Comparison of ENCODE assay signal across 7 mouse cellular contexts in genomic region chr14:54427696-54428095, GRCm38 (mm10). TPM values are rescaled to one million over a fixed set of nuclear protein-coding genes. Genes with fewer than 3 reads are reported as not detected.
A peak's percentile ranks its signal among the peaks of the same experiment; 100 is the strongest.
DNase-seq lines count a peak whose midpoint lies in the region; ATAC-seq and TF ChIP-seq lines count a peak whose summit lies in the region.

No protein-coding gene starts in this region.

- peaks cover 16% of the 10 kb centered on the region; the same call in 1 of the 2 replicates for H3K4me1 ChIP-seq in lung, postnatal 0 days (ENCODE audit: insufficient read depth, low read depth, low read length)
- H3K4me1 ChIP-seq in forebrain, embryonic 14.5 days (ENCODE audit: control insufficient read depth, insufficient read depth, low read length): peaks cover 22% of the 10 kb centered on the region
- H3K4me1 ChIP-seq in limb, embryonic 15.5 days: peaks cover 31% of the 10 kb centered on the region
- H3K4me1 ChIP-seq in stomach, embryonic 16.5 days (ENCODE audit: control insufficient read depth, insufficient read depth, low read length): peaks cover 38% of the 10 kb centered on the region

- H3K27ac ChIP-seq in lung, postnatal 0 days (ENCODE audit: low read length): no peak overlapping the region
- H3K27ac ChIP-seq in forebrain, embryonic 14.5 days (ENCODE audit: low read depth, low read length): no peak overlapping the region
- no peak overlapping the region for H3K27ac ChIP-seq in limb, embryonic 15.5 days
- H3K27ac ChIP-seq in stomach, embryonic 16.5 days (ENCODE audit: low read length): no peak overlapping the region
- no peak overlapping the region for H3K27ac ChIP-seq in layer of hippocampus, adult 2 months

- H3K9me3 ChIP-seq in lung, postnatal 0 days (ENCODE audit: low read length): no peaks in the 10 kb centered on the region
- no peaks in the 10 kb centered on the region for H3K9me3 ChIP-seq in forebrain, embryonic 14.5 days (replicated peaks; ENCODE audit: control insufficient read depth, low read length)
- no peaks in the 10 kb centered on the region for H3K9me3 ChIP-seq in limb, embryonic 15.5 days
- H3K9me3 ChIP-seq in stomach, embryonic 16.5 days (replicated peaks; ENCODE audit: control insufficient read depth, low read length): no peaks in the 10 kb centered on the region

- TF ChIP-seq CTCF in lung, postnatal 0 days (IDR thresholded peaks at IDR 0.05): no peak
- TF ChIP-seq CTCF in layer of hippocampus, adult 2 months (conservative IDR thresholded peaks at IDR 0.05): no peak

- no peak for DNase-seq in lung, postnatal 0 days (ENCODE audit: low spot score)
- DNase-seq in lung, postnatal 14 days: no peak
- no peak for DNase-seq in forebrain, embryonic 14.5 days (ENCODE audit: low spot score)
- DNase-seq in layer of hippocampus, adult 2 months (ENCODE audit: low spot score in 2 of 2): no peak
- DNase-seq in right cerebral cortex, postnatal 4 days: no peak

- 85% methylated on average over 7 of the region's 7 CpGs for WGBS in lung, postnatal 0 days
- 90% methylated on average over 7 of the region's 7 CpGs for WGBS in forebrain, embryonic 14.5 days
- 85% methylated on average over 7 of the region's 7 CpGs for WGBS in limb, embryonic 15.5 days
- WGBS in stomach, embryonic 16.5 days: 93% methylated on average over 7 of the region's 7 CpGs

- peak overlapping the region; percentile 87; the same call in 1 of the 2 replicates for H3K4me2 ChIP-seq in lung, postnatal 0 days (replicated peaks; ENCODE audit: low read depth, low read length)
- H3K4me2 ChIP-seq in forebrain, embryonic 14.5 days (ENCODE audit: low read length): peak overlapping the region; percentile 64
- peak overlapping the region; percentile 54 for H3K4me2 ChIP-seq in limb, embryonic 15.5 days
- peak overlapping the region; percentile 75 for H3K4me2 ChIP-seq in stomach, embryonic 16.5 days (ENCODE audit: low read depth, low read length)

- H3K9ac ChIP-seq in lung, postnatal 0 days (replicated peaks; ENCODE audit: low read depth): no peak overlapping the region
- peak overlapping the region; percentile 65 for H3K9ac ChIP-seq in forebrain, embryonic 14.5 days (ENCODE audit: low read length)
- no peak overlapping the region for H3K9ac ChIP-seq in limb, embryonic 15.5 days
- no peak overlapping the region; the same call in 1 of the 2 replicates for H3K9ac ChIP-seq in stomach, embryonic 16.5 days (ENCODE audit: low read length)

- H3K4me3 ChIP-seq in lung, postnatal 0 days (ENCODE audit: low read depth, low read length): no peak overlapping the region
- H3K4me3 ChIP-seq in forebrain, embryonic 14.5 days (ENCODE audit: low read depth, low read length): peak overlapping the region; percentile 86
- peak overlapping the region; percentile 95 for H3K4me3 ChIP-seq in limb, embryonic 15.5 days
- H3K4me3 ChIP-seq in stomach, embryonic 16.5 days (replicated peaks; ENCODE audit: low read length): peak overlapping the region; percentile 75
- no peak overlapping the region; the same call in 1 of the 2 replicates for H3K4me3 ChIP-seq in layer of hippocampus, adult 2 months

- no peaks in the 10 kb centered on the region for H3K27me3 ChIP-seq in lung, postnatal 0 days (replicated peaks; ENCODE audit: insufficient read depth, low read length)
- no peaks in the 10 kb centered on the region for H3K27me3 ChIP-seq in forebrain, embryonic 14.5 days (replicated peaks; ENCODE audit: control insufficient read depth, insufficient read depth, low read length)
- H3K27me3 ChIP-seq in limb, embryonic 15.5 days: no peaks in the 10 kb centered on the region
- H3K27me3 ChIP-seq in stomach, embryonic 16.5 days (ENCODE audit: control insufficient read depth, insufficient read depth, low read length): no peaks in the 10 kb centered on the region

- TF ChIP-seq EP300 in lung, postnatal 0 days (IDR thresholded peaks at IDR 0.05): no peak

- ATAC-seq in lung, postnatal 0 days: no peak
- ATAC-seq in forebrain, embryonic 14.5 days: no peak
- ATAC-seq in limb, embryonic 15.5 days (ENCODE audit: insufficient number of reproducible peaks, low FRiP score, low TSS enrichment, low read depth): no peak
- no peak for ATAC-seq in stomach, embryonic 16.5 days (ENCODE audit: insufficient read depth, low FRiP score)

- no peaks in the 10 kb centered on the region for H3K36me3 ChIP-seq in lung, postnatal 0 days (ENCODE audit: insufficient read depth, low read length)
- H3K36me3 ChIP-seq in forebrain, embryonic 14.5 days (ENCODE audit: control insufficient read depth, insufficient read depth, low read length): peaks cover 15% of the 10 kb centered on the region
- H3K36me3 ChIP-seq in limb, embryonic 15.5 days: peaks cover 8% of the 10 kb centered on the region
- H3K36me3 ChIP-seq in stomach, embryonic 16.5 days (ENCODE audit: control insufficient read depth, insufficient read depth, low read length): no peaks in the 10 kb centered on the region

RNA-seq across cellular contexts. Expression of gene Mrpl52, which starts 1.0 kb away (rescaled TPM):
- 251 and 266 TPM in 2 replicates for polyA plus RNA-seq in lung, postnatal 0 days (2015; fragmentation: Nextera tagmentation; extraction: Ambion mirVana)
- 274 and 289 TPM in 2 replicates for polyA plus RNA-seq in forebrain, embryonic 14.5 days (2014; fragmentation: Nextera tagmentation; extraction: Ambion mirVana)
- 196 and 218 TPM in 2 replicates for polyA plus RNA-seq in limb, embryonic 15.5 days (2015; fragmentation: Nextera tagmentation; extraction: Ambion mirVana)
- polyA plus RNA-seq in stomach, embryonic 16.5 days (2015; fragmentation: Nextera tagmentation; extraction: Ambion mirVana): 206 and 264 TPM in 2 replicates
- total RNA-seq in layer of hippocampus, adult 2 months (2021): 100 to 1,000 TPM in 1 of 2 experiments, 10 to 100 TPM in 1; 99.8 to 101 TPM

RNA-seq across cellular contexts. Expression of gene Mmp14, which starts 3.7 kb away (rescaled TPM):
- 150 and 155 TPM in 2 replicates for polyA plus RNA-seq in lung, postnatal 0 days (2015; fragmentation: Nextera tagmentation; extraction: Ambion mirVana)
- polyA plus RNA-seq in forebrain, embryonic 14.5 days (2014; fragmentation: Nextera tagmentation; extraction: Ambion mirVana): 48.2 and 51.5 TPM in 2 replicates
- polyA plus RNA-seq in limb, embryonic 15.5 days (2015; fragmentation: Nextera tagmentation; extraction: Ambion mirVana): 245 and 272 TPM in 2 replicates
- polyA plus RNA-seq in stomach, embryonic 16.5 days (2015; fragmentation: Nextera tagmentation; extraction: Ambion mirVana): 120 and 126 TPM in 2 replicates
- total RNA-seq in layer of hippocampus, adult 2 months (2021): 10 to 100 TPM; 16.1 to 18.4 TPM

RNA-seq across cellular contexts. Expression of gene Slc7a7, which starts 10.1 kb away (rescaled TPM):
- polyA plus RNA-seq in lung, postnatal 0 days (2015; fragmentation: Nextera tagmentation; extraction: Ambion mirVana): 20.7 and 24.3 TPM in 2 replicates
- polyA plus RNA-seq in forebrain, embryonic 14.5 days (2014; fragmentation: Nextera tagmentation; extraction: Ambion mirVana): 4.3 and 5.1 TPM in 2 replicates
- polyA plus RNA-seq in limb, embryonic 15.5 days (2015; fragmentation: Nextera tagmentation; extraction: Ambion mirVana): 5.8 and 6.5 TPM in 2 replicates
- polyA plus RNA-seq in stomach, embryonic 16.5 days (2015; fragmentation: Nextera tagmentation; extraction: Ambion mirVana): 19.0 and 23.0 TPM in 2 replicates
- total RNA-seq in layer of hippocampus, adult 2 months (2021): 1 to 10 TPM; 1.4 to 2.0 TPM

RNA-seq across cellular contexts. Expression of gene Lrp10, which starts 36.2 kb away (rescaled TPM):
- polyA plus RNA-seq in lung, postnatal 0 days (2015; fragmentation: Nextera tagmentation; extraction: Ambion mirVana): 92.5 and 96.5 TPM in 2 replicates
- 19.2 and 21.0 TPM in 2 replicates for polyA plus RNA-seq in forebrain, embryonic 14.5 days (2014; fragmentation: Nextera tagmentation; extraction: Ambion mirVana)
- 42.8 and 46.4 TPM in 2 replicates for polyA plus RNA-seq in limb, embryonic 15.5 days (2015; fragmentation: Nextera tagmentation; extraction: Ambion mirVana)
- 39.6 and 40.3 TPM in 2 replicates for polyA plus RNA-seq in stomach, embryonic 16.5 days (2015; fragmentation: Nextera tagmentation; extraction: Ambion mirVana)
- total RNA-seq in layer of hippocampus, adult 2 months (2021): 10 to 100 TPM; 28.5 to 30.3 TPM

RNA-seq across cellular contexts. Expression of gene Rem2, which starts 48.2 kb away (rescaled TPM):
- polyA plus RNA-seq in lung, postnatal 0 days (2015; fragmentation: Nextera tagmentation; extraction: Ambion mirVana): 11.9 and 16.0 TPM in 2 replicates
- polyA plus RNA-seq in forebrain, embryonic 14.5 days (2014; fragmentation: Nextera tagmentation; extraction: Ambion mirVana): 19.6 and 26.4 TPM in 2 replicates
- 1.5 and 2.2 TPM in 2 replicates for polyA plus RNA-seq in limb, embryonic 15.5 days (2015; fragmentation: Nextera tagmentation; extraction: Ambion mirVana)
- 1.5 TPM in 2 replicates for polyA plus RNA-seq in stomach, embryonic 16.5 days (2015; fragmentation: Nextera tagmentation; extraction: Ambion mirVana)
- 10 to 100 TPM; 23.9 to 24.0 TPM for total RNA-seq in layer of hippocampus, adult 2 months (2021)

Comparison
In these comparisons a context has a peak if more than half of its experiments do, and no peak if none do; other contexts are left out.
1. H3K4me3 ChIP-seq: peak in forebrain, embryonic 14.5 days (single experiment), limb, embryonic 15.5 days (single experiment) and stomach, embryonic 16.5 days (single experiment); none in lung, postnatal 0 days (single experiment) and layer of hippocampus, adult 2 months (single experiment).
2. Peak in every context shown above with its lines, with median percentiles within 50 percentile points of each other: H3K4me2 ChIP-seq.